Mouse (Mus musculus): ENCODE data around the gene Kif9. TPM values are rescaled to one million over a fixed set of nuclear protein-coding genes. Genes with fewer than 3 reads are reported as not detected.

Kif9 gene
- polyA plus RNA-seq, 1 experiment from 2014 or later: 6.5 TPM

- 17% methylated on average over 4 of the region's 4 CpGs for WGBS
These were observed 12.1 kb downstream of the Kif9 start for GRCm38 (mm10) chr9:110488841-110489240.

GRCm38 (mm10) chr9:110490913-110491312 is 14.2 kb downstream of the Kif9 start:
- no peak overlapping the region for H3K4me2 ChIP-seq (replicated peaks)
- no peaks in the 10 kb centered on the region for H3K36me3 ChIP-seq (replicated peaks; ENCODE audit: control insufficient read depth, insufficient read depth)
- no peaks in the 10 kb centered on the region for H3K27me3 ChIP-seq (ENCODE audit: control insufficient read depth, insufficient read depth, low read length)
- no peaks in the 10 kb centered on the region for H3K9me3 ChIP-seq (ENCODE audit: control insufficient read depth, low read length)
- H3K4me3 ChIP-seq (replicated peaks; ENCODE audit: low read length): no peak overlapping the region
- H3K4me1 ChIP-seq (replicated peaks; ENCODE audit: control insufficient read depth, insufficient read depth, low read length): no peaks in the 10 kb centered on the region
- 65% methylated on average over 5 of the region's 5 CpGs for WGBS
- H3K27ac ChIP-seq: no peak overlapping the region
- DNase-seq (ENCODE audit: low spot score) (no peak), ATAC-seq (ENCODE audit: low FRiP score) (no peak)
- no peak overlapping the region for H3K9ac ChIP-seq

More at GRCm38 (mm10) chr9:110488841-110489240, 12.1 kb downstream of the Kif9 start:
- Histone ChIP-seq H3K36me3 (replicated peaks; ENCODE audit: control insufficient read depth, insufficient read depth) (no peaks in the 10 kb centered on the region), H3K4me2 (replicated peaks) (no peak overlapping the region), H3K4me3 (replicated peaks; ENCODE audit: low read length) (no peak overlapping the region), H3K9me3 (ENCODE audit: control insufficient read depth, low read length) (no peaks in the 10 kb centered on the region), H3K9ac (no peak overlapping the region), H3K4me1 (replicated peaks; ENCODE audit: control insufficient read depth, insufficient read depth, low read length) (no peaks in the 10 kb centered on the region), H3K27me3 (ENCODE audit: control insufficient read depth, insufficient read depth, low read length) (no peaks in the 10 kb centered on the region), H3K27ac (no peak overlapping the region)
- no peak for DNase-seq (ENCODE audit: low spot score)
- no peak for ATAC-seq (ENCODE audit: low FRiP score)

DNA sequence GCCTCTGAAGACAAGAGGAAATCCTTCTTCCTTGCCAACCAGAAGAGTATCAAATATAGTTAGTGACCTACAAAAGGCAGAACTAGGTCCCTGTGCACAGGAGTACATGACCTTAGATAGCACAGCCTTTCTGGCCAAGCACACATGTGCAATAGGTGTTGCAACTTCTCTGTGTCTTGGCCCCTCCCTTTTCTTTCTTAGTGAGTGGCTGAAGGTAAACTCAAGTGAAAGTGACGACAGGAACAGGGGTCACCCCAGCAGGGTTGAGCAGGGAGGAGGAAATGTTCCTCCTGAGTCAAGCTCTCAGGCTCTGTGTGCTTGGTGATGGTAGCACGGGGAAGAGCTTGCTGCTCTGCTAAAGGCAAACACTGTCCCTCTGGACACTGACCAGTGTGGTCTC is 49.0 kb downstream of the Kif9 start:
- ATAC-seq (ENCODE audit: low FRiP score): no peak
- H3K27me3 ChIP-seq (ENCODE audit: control insufficient read depth, insufficient read depth, low read length): no peaks in the 10 kb centered on the region
- DNase-seq (ENCODE audit: low spot score): no peak
- H3K4me2 ChIP-seq (replicated peaks): no peak overlapping the region
- H3K9ac ChIP-seq: no peak overlapping the region
- no peak overlapping the region for H3K27ac ChIP-seq
- WGBS: 69% methylated on average over 2 of the region's 2 CpGs
- no peaks in the 10 kb centered on the region for H3K4me1 ChIP-seq (replicated peaks; ENCODE audit: control insufficient read depth, insufficient read depth, low read length)
- no peaks in the 10 kb centered on the region for H3K9me3 ChIP-seq (ENCODE audit: control insufficient read depth, low read length)
- no peaks in the 10 kb centered on the region for H3K36me3 ChIP-seq (replicated peaks; ENCODE audit: control insufficient read depth, insufficient read depth)
- H3K4me3 ChIP-seq (replicated peaks; ENCODE audit: low read length): no peak overlapping the region

GRCm38 (mm10) chr9:110529002-110529737 is 52.4 kb downstream of the Kif9 start:
- ATAC-seq (ENCODE audit: low FRiP score) (no peak), DNase-seq (ENCODE audit: low spot score) (no peak)
- Histone ChIP-seq H3K27me3 (ENCODE audit: control insufficient read depth, insufficient read depth, low read length) (no peaks in the 10 kb centered on the region), H3K27ac (no peak overlapping the region), H3K4me3 (replicated peaks; ENCODE audit: low read length) (no peak overlapping the region), H3K4me2 (replicated peaks) (no peak overlapping the region), H3K36me3 (replicated peaks; ENCODE audit: control insufficient read depth, insufficient read depth) (no peaks in the 10 kb centered on the region), H3K9me3 (ENCODE audit: control insufficient read depth, low read length) (no peaks in the 10 kb centered on the region), H3K9ac (no peak overlapping the region), H3K4me1 (replicated peaks; ENCODE audit: control insufficient read depth, insufficient read depth, low read length) (peaks cover 11% of the 10 kb centered on the region)
- 37% methylated on average over 9 of the region's 9 CpGs for WGBS

- H3K9me3 ChIP-seq (ENCODE audit: control insufficient read depth, low read length): no peaks in the 10 kb centered on the region
- 66% methylated on average over 3 of the region's 3 CpGs for WGBS
- H3K27ac ChIP-seq: no peak overlapping the region
- H3K9ac ChIP-seq: peak overlapping the region; percentile 99; the same call in 1 of the 2 replicates
- H3K4me2 ChIP-seq (replicated peaks): peak overlapping the region; percentile 51; the same call in 1 of the 2 replicates
- ATAC-seq (ENCODE audit: low FRiP score): no peak
- H3K4me1 ChIP-seq (replicated peaks; ENCODE audit: control insufficient read depth, insufficient read depth, low read length): peaks cover 26% of the 10 kb centered on the region
- no peak overlapping the region for H3K4me3 ChIP-seq (replicated peaks; ENCODE audit: low read length)
- no peaks in the 10 kb centered on the region for H3K27me3 ChIP-seq (ENCODE audit: control insufficient read depth, insufficient read depth, low read length)
- no peaks in the 10 kb centered on the region for H3K36me3 ChIP-seq (replicated peaks; ENCODE audit: control insufficient read depth, insufficient read depth)
- DNase-seq (ENCODE audit: low spot score): no peak
These were observed 53.9 kb downstream of the Kif9 start for GRCm38 (mm10) chr9:110530650-110531049.

DNA sequence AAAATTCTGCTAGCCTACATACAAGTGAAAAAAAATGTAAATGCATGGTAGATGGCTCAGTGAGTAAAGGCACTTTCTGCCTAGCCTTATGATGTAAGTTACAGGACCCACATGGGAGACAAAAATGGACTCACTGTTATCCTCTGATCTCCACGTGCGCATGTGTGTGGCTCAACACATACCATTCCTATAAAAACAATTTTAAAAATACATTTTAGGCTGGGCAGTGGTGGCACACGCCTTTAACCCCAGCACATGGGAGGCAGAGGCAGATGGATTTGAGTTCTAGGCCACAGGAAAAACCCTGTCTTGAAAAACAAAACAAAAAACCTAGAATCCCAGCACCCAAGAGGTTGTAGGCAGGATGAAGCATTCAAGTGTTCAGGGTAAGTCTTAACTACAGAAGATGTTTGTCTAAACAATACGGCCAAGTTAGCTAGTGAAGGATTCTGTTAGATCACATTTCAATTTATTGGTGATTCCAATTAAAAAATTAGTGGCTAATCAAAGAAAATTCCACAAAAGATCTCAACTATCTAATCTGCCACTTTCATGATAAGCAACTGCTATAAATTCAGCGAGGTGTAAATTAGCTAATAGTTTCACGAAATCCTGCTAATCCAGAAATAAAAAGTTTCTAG is 54.5 kb downstream of the Kif9 start:
- Histone ChIP-seq H3K4me3 (replicated peaks; ENCODE audit: low read length) (peak overlapping the region; percentile 98), H3K4me1 (replicated peaks; ENCODE audit: control insufficient read depth, insufficient read depth, low read length) (peaks cover 28% of the 10 kb centered on the region), H3K27me3 (ENCODE audit: control insufficient read depth, insufficient read depth, low read length) (no peaks in the 10 kb centered on the region), H3K9me3 (ENCODE audit: control insufficient read depth, low read length) (no peaks in the 10 kb centered on the region), H3K27ac (peak overlapping the region; percentile 100; the same call in 1 of the 2 replicates), H3K36me3 (replicated peaks; ENCODE audit: control insufficient read depth, insufficient read depth) (no peaks in the 10 kb centered on the region), H3K9ac (peak overlapping the region; percentile 99), H3K4me2 (replicated peaks) (peak overlapping the region; percentile 51)
- ATAC-seq (ENCODE audit: low FRiP score) (no peak), DNase-seq (ENCODE audit: low spot score) (no peak)
- WGBS: 32% methylated on average over 6 of the region's 6 CpGs

- Histone ChIP-seq H3K4me2 (replicated peaks) (peak overlapping the region; percentile 51), H3K9ac (peak overlapping the region; percentile 99), H3K9me3 (ENCODE audit: control insufficient read depth, low read length) (no peaks in the 10 kb centered on the region), H3K4me1 (replicated peaks; ENCODE audit: control insufficient read depth, insufficient read depth, low read length) (peaks cover 28% of the 10 kb centered on the region), H3K36me3 (replicated peaks; ENCODE audit: control insufficient read depth, insufficient read depth) (no peaks in the 10 kb centered on the region), H3K4me3 (replicated peaks; ENCODE audit: low read length) (peak overlapping the region; percentile 98), H3K27ac (peak overlapping the region; percentile 100), H3K27me3 (ENCODE audit: control insufficient read depth, insufficient read depth, low read length) (no peaks in the 10 kb centered on the region)
- peak; percentile 99 for ATAC-seq (ENCODE audit: low FRiP score)
- peak; percentile 89 for DNase-seq (ENCODE audit: low spot score)
- under 1% methylated on average over 31 of the region's 53 CpGs for WGBS
These were observed 55.2 kb downstream of the Kif9 start for GRCm38 (mm10) chr9:110531914-110532489.

- Histone ChIP-seq H3K27me3 (ENCODE audit: control insufficient read depth, insufficient read depth, low read length) (no peaks in the 10 kb centered on the region), H3K4me3 (replicated peaks; ENCODE audit: low read length) (peak within 1 kb of the TSS; percentile 98), H3K9me3 (ENCODE audit: control insufficient read depth, low read length) (no peaks in the 10 kb centered on the region), H3K36me3 (replicated peaks; ENCODE audit: control insufficient read depth, insufficient read depth) (no peaks in the 10 kb centered on the region), H3K27ac (peak within 1 kb of the TSS; percentile 100), H3K4me1 (replicated peaks; ENCODE audit: control insufficient read depth, insufficient read depth, low read length) (peaks cover 28% of the 10 kb centered on the region), H3K4me2 (replicated peaks) (peak within 1 kb of the TSS; percentile 76), H3K9ac (peak within 1 kb of the TSS; percentile 99)
- under 1% methylated on average over 97 of the region's 109 CpGs for WGBS
- ATAC-seq (ENCODE audit: low FRiP score): peak; percentile 54
- peak; percentile 61 for DNase-seq (ENCODE audit: low spot score)
These were observed 56.0 kb downstream of the Kif9 start, which contains the start of gene Setd2 for GRCm38 (mm10) chr9:110532538-110533291. Setd2 (plus strand) TSS chr9:110532597.

DNA sequence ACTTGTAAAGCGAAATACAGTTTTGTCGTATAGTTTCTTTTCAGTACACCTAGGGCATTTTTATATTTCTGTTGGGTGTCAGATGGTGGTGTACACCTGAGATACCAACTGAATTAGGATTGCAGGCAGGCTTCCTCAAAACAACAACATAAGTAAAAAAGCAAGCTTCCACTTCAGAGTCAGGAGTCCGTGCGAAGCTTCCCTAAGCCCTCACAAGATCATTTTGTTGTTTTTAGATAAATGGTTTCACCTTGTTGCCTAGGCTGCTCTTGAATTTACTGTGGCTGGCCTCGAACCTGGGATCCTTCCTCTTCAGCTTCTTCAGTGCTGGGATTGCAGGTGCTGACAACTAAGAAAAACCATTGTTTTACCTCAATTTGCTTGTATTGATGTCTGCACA is 56.9 kb downstream of the Kif9 start:
- peak overlapping the region; percentile 76 for H3K4me2 ChIP-seq (replicated peaks)
- ATAC-seq (ENCODE audit: low FRiP score) (no peak), DNase-seq (ENCODE audit: low spot score) (no peak)
- H3K4me3 ChIP-seq (replicated peaks; ENCODE audit: low read length): peak overlapping the region; percentile 98
- H3K4me1 ChIP-seq (replicated peaks; ENCODE audit: control insufficient read depth, insufficient read depth, low read length): peaks cover 28% of the 10 kb centered on the region
- peak overlapping the region; percentile 99 for H3K9ac ChIP-seq
- H3K36me3 ChIP-seq (replicated peaks; ENCODE audit: control insufficient read depth, insufficient read depth): no peaks in the 10 kb centered on the region
- H3K9me3 ChIP-seq (ENCODE audit: control insufficient read depth, low read length): no peaks in the 10 kb centered on the region
- no peaks in the 10 kb centered on the region for H3K27me3 ChIP-seq (ENCODE audit: control insufficient read depth, insufficient read depth, low read length)
- H3K27ac ChIP-seq: no peak overlapping the region
- WGBS: 48% methylated on average over 5 of the region's 5 CpGs
